Mouse (Mus musculus) bone marrow macrophage, adult 2 months (primary cell): ENCODE measurements at regions not wholly inside any gene's neighbourhood (a gene's known extent, or its start where the extent isn't known, plus 50 kb on each side); places are given as distances from the start of the nearest gene placed in this dataset.

ENCODE experiments used
- H3K27ac ChIP-seq: 2 replicates; pipeline ENCODE4 v1.5.1; 2012; ENCODE audit warnings: low read depth, low read length; ENCODE audit not compliant: insufficient read depth
- H3K4me1 ChIP-seq: 2 replicates; pipeline ENCODE4 v1.6.1; 2012; ENCODE audit warnings: low read length; ENCODE audit not compliant: control insufficient read depth, insufficient read depth
- H3K4me3 ChIP-seq: 2 replicates; pipeline ENCODE4 v1.5.1; 2012; ENCODE audit warnings: mild to moderate bottlenecking, low read length, moderate library complexity; ENCODE audit not compliant: insufficient read depth
- CTCF ChIP-seq: IDR thresholded peaks from 2 replicates; pipeline ENCODE4 v1.5.1; 2012; ENCODE audit warnings: low read depth, mild to moderate bottlenecking, low read length, moderate library complexity
- POLR2A ChIP-seq: IDR thresholded peaks from 2 replicates; pipeline ENCODE4 v1.6.1; 2012; ENCODE audit warnings: mild to moderate bottlenecking, low read depth, low read length, borderline replicate concordance

DNA sequence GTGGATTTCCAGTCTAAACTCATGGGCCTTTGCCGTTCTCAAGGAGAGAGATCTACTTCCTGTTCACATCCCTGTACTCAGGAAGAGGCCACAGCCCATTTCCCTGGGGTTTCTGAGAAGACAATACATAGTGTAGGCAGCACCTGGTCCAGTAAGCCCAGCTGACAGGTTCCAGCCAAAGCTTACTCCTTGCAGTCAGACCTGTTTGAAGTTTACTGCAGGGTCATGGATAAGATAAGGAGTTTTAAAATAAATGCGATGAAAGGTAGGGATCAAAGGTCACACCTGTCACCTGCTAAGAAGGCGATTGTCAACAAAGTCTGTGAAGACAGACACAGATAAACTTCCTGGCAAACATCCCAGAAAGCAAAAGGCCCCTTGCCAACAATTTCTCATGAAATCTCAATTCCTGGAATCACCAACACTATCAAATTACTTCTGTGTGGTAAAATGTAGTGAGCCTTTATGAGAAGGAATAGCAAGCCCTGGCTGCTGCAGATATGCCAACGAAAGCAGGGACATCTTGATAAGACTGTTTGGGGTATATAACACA, 227.5 kb downstream of the Sp3 start:
- no peak for TF ChIP-seq POLR2A
- no peak for TF ChIP-seq CTCF
- H3K4me1 ChIP-seq: peaks cover 2% of the 10 kb centered on the region; the same call in 1 of the 2 replicates
- H3K4me3 ChIP-seq: no peak overlapping the region
- no peak overlapping the region for H3K27ac ChIP-seq

GRCm38 (mm10) chr2:72753788-72754713, 226.2 kb downstream of the Sp3 start:
- H3K4me1 ChIP-seq: peaks cover 2% of the 10 kb centered on the region; the same call in 1 of the 2 replicates
- no peak overlapping the region for H3K4me3 ChIP-seq
- H3K27ac ChIP-seq: no peak overlapping the region
- TF ChIP-seq CTCF (no peak), POLR2A (no peak)

- TF ChIP-seq POLR2A: no peak
- no peak for TF ChIP-seq CTCF
- Histone ChIP-seq H3K27ac (no peak overlapping the region), H3K4me3 (no peak overlapping the region), H3K4me1 (no peaks in the 10 kb centered on the region)
Observed at GRCm38 (mm10) chr2:72763454-72763853, 216.8 kb downstream of the Sp3 start.

GRCm38 (mm10) chr2:72769030-72769630, 211.1 kb downstream of the Sp3 start:
- no peaks in the 10 kb centered on the region for H3K4me1 ChIP-seq
- H3K27ac ChIP-seq: no peak overlapping the region
- H3K4me3 ChIP-seq: no peak overlapping the region
- no peak for TF ChIP-seq POLR2A
- TF ChIP-seq CTCF: no peak

DNA sequence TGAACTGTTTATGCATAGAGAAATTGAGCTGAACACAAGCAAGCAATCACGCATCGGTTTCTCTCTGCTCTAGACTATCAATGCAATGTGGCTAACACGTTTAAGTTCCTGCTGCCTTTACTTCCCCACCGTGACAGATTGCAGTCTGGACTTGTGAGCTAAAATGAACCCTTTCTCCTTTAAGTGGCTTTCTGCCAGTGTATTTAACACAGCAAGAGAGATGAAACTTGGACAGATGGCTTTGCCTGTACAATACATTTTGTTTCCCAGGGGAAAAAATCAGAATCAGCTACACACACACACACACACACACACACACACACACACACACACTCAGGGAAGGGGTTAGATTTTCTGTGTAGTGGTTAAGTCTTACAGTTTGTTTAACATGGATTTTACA, 206.8 kb downstream of the Sp3 start:
- H3K27ac ChIP-seq: no peak overlapping the region
- no peaks in the 10 kb centered on the region for H3K4me1 ChIP-seq
- TF ChIP-seq CTCF (no peak), POLR2A (no peak)
- no peak overlapping the region for H3K4me3 ChIP-seq

DNA sequence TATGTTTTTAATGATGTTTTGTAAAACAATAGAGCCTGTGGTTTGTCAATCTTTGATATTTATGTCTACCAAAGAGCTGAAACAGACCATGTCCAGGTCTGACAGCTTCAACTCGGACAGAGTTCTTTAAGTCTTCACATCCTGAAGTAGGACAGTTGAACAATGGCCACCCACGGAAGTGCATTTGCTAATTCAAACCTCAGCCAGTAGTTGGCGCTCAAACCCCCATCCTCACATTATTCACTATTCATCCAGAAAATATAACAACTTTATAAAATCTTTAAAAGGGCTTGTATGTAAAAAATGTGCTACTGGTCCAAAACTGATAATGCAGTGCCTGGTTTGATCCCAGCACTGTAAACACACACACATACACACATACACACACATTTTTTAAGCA, 202.9 kb downstream of the Sp3 start:
- H3K4me1 ChIP-seq: no peaks in the 10 kb centered on the region; the same call in 1 of the 2 replicates
- H3K27ac ChIP-seq: no peak overlapping the region
- TF ChIP-seq POLR2A: no peak
- TF ChIP-seq CTCF: no peak
- no peak overlapping the region for H3K4me3 ChIP-seq

GRCm38 (mm10) chr2:72777806-72778510, 202.3 kb downstream of the Sp3 start:
- no peak for TF ChIP-seq POLR2A
- TF ChIP-seq CTCF: no peak
- no peak overlapping the region for H3K27ac ChIP-seq
- H3K4me1 ChIP-seq: no peaks in the 10 kb centered on the region; the same call in 1 of the 2 replicates
- H3K4me3 ChIP-seq: no peak overlapping the region

GRCm38 (mm10) chr2:72779268-72780163, 200.7 kb downstream of the Sp3 start:
- H3K27ac ChIP-seq: no peak overlapping the region
- TF ChIP-seq POLR2A: no peak
- H3K4me3 ChIP-seq: no peak overlapping the region
- no peaks in the 10 kb centered on the region; the same call in 1 of the 2 replicates for H3K4me1 ChIP-seq
